Mouse (Mus musculus) kidney, adult 18-20 months (tissue): ENCODE results near the gene Doc2g.

Experiments used
- DNase-seq: peaks from one replicate; pipeline ENCODE4 v3.0.0; 2021

Doc2g gene

DNA sequence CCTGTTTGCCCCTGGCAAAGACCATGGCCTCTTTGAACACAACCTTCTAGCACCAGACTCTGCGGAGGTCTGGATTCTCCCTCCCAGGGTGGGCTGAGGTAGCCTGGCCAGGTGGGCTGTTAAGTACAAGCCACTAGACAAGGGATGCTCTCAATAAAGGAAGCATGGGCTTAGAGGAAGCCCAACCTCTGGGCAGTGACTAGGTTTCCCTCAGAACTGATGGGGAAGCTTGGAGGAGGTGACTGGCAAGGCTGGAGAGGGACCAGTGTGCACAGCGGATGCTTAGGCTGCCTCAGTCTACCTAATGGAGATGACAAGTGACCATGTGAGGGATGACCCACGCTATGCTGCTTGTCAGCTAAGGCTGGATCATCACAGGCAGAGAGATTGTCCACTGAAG is 11.1 kb upstream of the Doc2g start:
- DNase-seq = peak; percentile 17

DNA sequence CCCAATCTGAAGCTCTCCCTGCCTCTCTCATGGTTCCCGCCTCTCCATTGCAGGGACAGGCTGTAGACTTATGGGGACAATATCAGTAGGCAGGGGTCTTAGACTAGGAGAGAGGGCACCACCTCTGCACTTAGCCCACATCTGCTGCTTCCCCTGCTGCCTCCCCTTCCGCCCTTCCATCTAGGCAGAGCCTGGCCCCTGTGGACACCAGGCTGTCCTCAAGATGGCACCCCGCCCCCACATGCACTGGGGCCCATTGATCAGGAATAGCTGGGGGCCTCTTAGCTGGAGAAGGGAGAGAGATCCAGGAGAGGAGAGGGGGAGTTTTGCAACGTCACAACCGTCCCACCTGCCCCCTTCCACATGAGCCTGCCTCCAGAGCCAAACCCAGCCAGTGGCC is 10.7 kb upstream of the Doc2g start, which contains the start of gene Tbx10:
Gene Tbx10 (plus strand): TSS at position 337 of the 400 bp plus-strand sequence.
- DNase-seq = peak; percentile 20

DNA sequence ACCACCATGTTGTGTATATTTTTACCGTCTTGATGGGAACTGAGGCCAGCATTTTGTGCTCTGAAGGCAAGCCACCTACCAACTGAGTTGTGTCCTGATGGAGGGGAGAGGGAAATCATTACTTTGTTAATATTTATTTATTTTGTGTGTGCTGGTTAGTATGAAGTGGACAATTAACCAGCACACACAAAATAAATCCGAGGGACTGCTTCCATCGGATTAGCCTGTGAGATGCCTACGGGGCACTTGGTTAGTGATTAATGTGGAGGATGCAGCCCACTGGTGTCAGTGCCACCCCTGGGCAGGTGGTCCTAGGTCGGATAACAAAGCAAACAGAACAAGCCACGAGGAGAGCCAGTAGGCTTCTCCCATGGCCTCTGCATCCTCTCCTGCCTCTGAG is 8.2 kb upstream of the Doc2g start:
- DNase-seq = no peak

DNA sequence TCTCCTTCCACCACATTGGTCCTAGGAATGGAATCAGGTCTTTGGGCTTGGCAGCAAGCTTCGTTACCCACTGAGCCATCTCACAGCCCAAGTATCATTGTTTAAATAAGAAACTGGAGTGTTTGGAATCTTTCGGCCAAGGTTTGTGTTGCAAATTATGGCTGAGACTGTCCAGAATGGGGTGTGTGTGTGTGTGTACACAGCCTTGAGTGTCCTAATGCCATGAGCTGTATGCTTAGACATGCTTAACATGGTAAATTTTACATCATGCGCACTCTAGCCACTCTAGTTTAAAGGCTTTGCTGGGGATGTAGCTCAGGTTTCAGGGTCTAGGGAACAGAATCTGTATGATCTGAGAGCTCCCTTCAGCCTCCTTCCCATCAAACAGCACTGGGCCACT is 7.6 kb upstream of the Doc2g start:
- no peak for DNase-seq

DNA sequence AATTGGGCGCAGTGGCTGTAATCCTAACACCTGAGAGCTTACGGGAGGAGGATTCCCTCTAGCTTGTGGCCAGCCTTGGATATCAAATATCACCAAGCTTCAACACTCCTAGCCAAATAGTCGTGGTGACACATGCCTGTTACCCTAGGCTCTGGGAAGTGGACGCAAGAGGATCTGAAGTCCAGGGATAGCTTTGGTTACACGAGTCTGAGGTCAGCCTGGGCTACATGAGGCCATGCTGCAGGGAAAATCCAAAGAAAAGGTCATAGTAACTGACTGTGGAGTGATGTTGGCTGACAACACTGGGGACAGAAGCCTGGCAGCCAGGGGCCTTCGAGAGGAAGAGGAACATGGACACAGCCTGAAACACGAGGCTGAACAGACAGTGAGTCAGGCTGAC is 7.0 kb upstream of the Doc2g start:
- DNase-seq = no peak

DNA sequence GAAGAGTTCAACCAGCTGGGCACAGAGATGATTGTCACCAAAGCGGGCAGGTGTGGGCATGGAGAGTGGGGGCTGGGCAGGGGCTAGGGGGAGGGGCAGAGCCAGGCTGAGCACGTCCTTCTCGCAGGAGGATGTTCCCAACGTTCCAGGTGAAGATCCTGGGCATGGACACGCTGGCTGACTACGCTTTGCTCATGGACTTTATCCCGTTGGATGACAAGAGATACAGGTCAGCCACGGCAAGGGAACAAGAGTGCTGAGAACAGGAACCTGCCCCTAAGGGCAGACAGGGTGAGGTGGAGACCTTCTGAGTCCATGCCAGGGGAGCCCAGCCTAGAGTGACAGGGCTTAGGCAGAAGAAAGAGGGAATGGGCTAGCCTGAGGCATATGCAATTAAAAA is 6.4 kb upstream of the Doc2g start:
- peak; percentile 28 for DNase-seq

DNA sequence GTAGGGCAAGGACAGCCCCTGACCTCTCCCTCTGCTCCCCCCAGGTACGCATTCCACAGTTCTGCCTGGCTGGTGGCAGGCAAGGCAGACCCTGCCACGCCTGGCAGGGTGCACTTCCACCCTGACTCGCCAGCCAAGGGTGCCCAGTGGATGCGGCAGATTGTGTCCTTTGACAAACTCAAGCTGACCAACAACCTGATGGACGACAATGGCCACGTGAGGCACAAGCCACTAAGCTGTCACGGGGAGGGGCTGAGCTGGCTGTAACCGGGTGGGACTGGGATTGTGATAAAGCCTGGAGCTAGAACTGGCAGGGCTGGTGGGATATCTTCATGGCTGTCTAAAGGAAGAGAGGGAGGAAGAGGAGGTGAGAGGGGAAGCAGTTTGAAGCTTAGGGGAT is 5.9 kb upstream of the Doc2g start:
- peak; percentile 15 for DNase-seq

DNA sequence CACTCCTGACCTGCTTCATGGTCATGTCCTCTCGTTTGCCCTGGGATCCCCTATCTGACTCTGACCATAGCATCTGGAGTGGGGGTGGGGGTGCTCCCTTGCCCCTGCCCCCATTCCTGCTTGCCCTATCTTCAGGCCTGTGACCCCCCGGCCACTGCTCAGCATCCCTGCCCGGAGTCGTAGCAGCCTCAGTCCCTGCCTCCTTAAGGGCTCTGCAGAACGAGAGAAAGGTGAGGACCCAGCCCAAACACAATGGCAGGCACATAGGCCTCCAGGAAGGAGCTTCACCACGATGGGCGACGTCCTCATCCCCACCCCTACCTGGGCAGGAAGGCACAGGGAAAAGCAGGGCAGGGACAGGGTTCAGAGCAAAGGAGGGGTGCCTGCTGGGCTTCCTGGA is 4.8 kb upstream of the Doc2g start:
- DNase-seq = no peak

DNA sequence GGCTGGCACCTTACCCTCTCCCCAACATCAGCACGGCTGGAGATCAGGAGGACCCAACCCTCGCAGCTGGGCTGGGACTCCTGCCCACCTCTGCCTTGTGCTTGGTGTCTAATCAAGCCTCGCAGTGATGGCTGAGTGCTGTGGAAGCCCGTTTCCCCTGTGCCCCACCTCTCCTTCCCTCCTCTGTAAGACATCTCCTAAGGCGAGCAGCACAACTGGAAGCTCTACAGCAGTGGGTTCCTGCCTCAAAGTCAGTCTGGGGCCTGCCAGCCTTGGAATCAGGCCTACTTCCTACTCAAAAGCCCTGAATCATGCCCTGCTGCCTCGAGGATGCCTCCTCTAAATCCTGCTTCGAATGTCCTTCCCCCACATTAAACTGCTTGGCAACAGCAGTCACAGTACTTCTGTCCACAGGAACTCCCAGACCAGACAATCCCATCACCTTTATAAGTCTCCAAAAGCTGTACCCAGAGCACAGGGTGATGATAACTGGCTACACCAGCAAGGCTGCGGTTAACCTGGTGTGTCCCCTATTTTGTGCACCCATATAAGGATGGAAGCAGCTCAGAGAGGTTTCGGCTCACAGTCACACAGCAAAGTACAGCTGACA is 3.9 kb upstream of the Doc2g start:
- peak; percentile 16 for DNase-seq

DNA sequence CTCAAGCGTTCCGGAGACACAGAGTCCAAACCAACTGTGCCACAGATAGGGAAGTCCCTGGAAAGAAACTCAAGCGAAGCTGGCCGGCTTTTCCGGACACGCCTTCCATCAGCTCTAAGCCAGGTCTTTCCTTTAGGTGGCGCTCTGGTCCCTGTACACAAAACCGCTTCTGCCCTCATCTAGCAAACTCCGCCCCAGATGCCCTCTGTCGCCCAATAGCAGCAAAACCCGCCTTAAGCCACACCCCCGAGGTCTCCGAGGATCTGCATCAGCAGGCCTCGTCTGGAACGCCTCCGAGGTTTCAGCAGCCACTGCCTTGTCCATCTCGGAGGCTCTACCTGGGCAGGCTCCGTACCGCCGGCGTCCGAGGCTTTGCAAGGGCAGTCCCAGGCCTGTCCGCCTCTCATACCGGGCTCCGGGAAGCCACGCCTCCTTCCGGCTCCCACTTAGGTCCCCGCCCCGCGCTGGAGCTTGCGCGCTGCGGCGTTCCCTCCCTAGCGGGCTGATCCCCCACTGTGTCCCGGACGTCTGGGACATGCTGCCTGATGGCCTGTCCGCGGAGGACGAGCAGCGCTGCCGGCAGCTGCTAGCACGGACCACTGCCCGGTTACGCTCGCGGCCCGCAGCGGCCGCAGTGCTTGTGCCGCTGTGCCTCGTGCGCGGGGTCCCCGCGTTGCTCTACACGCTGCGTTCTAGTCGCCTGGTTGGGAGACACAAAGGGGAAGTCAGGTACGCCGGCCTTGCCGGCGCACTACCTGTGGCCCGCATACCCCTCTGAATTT is 2.8 kb upstream of the Doc2g start, which contains the start of the genes Nudt8 and Gm49405:
Gene Nudt8 (plus strand): TSS at position 462 of the 782 bp plus-strand sequence.
Gene Gm49405 (plus strand): TSS at position 508 of the 782 bp plus-strand sequence.
- peak; percentile 99 for DNase-seq

DNA sequence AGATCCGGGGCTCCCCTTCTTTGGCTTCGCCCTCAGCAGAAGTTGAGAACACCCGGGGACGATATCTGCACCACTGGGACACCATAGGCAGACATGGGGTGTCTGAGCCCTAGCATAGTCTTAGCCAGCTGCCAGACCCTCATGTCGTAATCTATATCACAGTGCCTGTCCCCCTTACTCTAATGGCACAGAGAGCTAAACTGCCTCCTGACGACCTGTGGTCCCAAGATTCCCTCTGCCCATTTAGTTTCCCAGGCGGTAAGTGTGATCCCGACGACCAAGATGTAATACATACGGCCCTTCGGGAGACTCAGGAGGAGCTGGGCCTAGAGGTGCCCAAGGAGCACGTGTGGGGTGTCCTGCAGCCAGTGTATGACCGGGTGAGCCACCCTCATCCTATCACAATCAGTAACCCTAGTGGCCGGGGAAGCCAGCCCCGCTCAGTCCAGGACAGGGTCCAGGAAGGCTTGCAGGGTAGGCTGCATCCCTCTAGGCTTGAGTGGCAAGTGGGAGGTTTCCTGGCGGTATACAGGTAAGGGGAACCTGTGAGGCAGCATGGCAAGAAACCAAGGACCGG is 2.1 kb upstream of the Doc2g start:
- no peak for DNase-seq

DNA sequence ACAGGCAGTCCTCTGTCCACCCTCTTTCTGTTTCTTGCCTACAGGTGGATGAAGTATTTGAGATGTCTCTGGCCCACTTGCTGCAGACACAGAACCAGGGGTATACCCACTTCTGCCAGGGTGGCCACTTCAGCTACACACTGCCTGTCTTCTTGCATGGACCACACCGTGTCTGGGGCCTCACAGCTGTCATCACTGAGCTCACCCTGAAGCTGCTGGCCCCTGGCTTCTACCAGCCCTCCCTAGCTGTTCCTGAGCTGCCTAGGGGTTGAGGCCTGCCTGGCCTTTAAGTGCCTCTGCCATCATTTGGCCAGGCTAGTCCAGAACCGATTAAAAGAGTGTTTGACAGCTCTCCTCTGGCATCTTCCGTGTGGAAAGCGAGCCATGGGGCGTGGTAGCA is 1.4 kb upstream of the Doc2g start:
- DNase-seq = no peak

DNA sequence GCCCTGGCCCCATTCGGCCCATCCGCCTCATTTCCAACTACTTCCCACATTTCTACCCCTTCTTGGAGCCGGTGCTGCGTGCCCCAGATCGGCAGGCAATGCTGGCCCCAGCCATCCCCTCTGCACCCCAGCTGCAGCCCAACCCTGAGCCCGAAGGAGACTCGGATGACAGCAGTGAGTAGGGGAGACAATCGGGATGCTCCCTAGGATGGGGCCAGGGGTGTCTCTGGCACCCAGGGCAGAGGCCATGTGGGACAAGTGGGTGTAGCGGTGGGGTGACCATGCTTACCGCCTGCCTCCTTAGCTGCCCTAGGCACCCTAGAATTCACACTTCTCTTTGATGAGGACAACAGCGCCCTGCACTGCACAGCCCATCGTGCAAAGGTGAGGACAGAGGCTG is 528 bp downstream of the Doc2g start:
- no peak for DNase-seq

DNA sequence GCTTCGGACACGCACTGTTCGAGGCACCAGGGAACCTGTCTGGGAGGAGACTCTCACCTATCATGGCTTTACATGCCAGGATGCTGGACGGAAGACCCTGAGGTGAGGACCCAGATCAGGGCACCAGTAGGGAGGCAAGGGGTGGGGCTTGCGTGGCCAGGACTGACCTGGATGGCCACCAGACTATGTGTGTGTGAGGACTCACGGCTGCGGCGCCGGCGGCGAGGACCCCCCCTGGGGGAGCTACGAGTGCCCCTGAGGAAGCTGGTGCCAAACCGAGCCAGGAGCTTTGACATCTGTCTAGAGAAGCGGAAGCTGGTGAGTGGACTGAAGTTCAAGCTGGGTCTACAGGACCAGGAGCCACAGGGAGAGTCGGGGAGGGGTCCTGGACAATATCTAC is 1.2 kb downstream of the Doc2g start:
- no peak for DNase-seq

DNA sequence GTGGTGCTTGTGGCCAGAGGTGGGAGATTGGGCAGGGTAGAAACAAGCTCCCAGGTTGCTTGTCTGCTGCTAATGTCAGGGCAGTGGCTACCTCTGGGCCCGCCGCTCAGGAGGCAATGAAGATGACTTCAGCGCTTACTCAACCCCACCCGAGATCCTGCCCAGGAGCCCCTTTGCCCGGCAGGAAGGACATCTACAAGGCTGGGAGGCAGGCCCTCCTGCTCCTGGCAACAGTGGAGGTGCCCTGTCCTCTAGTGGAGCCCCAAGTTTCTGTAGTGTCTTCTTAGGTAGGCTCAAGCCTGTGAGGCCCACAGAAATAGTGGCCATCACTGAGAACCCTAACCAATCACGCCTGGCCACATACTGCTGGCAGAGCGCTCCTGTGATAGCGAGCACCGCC is 2.0 kb downstream of the Doc2g start:
- no peak for DNase-seq

DNA sequence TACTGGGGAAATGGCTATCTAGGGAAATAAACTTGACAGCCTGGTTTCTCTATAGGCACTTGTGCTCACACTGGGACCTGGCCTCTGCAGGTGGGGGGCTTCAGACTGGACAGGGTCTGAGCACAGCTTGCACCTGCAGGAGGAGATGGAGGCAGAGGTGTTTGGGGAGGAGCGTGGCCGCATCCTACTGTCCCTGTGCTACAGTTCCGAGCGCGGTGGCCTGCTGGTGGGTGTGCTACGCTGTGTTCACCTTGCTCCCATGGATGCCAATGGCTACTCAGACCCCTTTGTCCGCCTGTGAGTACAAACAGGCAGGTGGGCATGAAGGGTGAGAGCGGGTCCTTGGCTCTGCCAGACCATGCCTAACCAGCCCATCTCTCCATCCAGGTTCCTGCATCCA is 2.9 kb downstream of the Doc2g start:
- no peak for DNase-seq

DNA sequence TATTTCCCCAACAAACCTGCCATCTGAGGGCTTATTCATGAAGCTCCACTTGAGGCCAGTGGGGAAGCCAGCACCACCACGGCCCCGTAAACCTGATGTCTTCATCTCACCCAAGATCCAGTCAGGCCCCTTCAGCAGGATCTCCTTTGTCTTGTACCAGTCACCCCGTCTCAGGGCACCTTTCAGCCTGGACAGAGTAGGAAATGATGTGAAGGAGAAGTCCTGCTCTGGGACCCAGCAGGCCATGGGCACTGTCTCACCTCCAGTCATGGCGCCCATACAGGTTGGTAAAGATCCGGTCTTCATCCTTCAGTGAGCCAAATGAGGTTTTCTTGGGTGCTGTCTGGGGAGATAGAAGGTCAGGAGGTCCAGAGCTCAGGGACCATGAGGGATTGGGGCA is 8.0 kb downstream of the Doc2g start:
- DNase-seq = no peak

DNA sequence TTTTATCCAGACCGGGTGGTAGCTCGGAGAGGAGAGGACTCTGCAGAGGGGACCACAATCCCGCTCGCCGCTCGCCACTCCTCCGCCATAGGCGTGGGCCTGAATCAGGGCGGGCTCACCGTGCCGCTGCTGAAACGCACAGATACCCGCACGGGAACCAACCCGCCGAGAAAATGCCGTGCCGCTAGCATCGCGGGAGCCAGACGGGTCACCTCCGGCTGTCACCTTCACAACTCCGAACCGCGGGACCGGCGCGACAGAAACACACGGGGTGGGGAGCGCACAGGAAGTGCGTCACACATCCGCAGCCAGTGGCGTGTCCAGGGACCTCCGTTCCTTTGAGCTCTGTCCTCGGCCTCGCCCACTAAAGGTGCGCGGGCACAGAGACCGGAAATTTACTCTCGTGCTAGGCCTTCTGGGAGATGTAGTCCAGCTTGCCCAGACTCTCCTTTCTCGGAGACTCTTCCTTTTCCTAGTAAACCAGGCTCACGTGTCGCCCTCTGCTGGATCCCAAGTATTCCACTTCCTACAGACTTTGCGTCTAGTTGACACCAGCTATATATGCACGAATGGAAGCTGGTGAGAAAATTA is 9.4 kb downstream of the Doc2g start, which contains the start of gene Ndufv1:
Gene Ndufv1 (minus strand): TSS at position 375 of the 591 bp plus-strand sequence.
- peak; percentile 97 for DNase-seq

DNA sequence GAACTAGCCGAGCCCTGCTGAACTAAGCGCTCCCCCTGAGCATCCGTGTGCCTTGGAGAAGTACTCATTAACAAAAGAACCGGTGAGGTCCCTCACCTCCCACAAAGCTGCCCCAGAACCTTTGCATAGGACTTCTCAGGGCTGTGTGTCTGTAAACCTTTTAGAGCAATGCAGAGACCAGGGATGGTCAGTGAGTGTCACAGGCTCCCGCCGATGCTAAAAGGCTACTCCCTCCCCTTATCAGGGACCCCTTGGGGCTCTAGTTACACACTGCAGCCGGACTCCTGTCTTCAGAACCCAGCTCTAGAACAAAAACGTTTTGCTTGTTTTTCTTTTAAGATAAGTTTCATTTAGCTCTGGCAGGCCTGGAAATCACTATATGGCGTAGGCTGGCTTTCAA is 10.0 kb downstream of the Doc2g start:
- no peak for DNase-seq

DNA sequence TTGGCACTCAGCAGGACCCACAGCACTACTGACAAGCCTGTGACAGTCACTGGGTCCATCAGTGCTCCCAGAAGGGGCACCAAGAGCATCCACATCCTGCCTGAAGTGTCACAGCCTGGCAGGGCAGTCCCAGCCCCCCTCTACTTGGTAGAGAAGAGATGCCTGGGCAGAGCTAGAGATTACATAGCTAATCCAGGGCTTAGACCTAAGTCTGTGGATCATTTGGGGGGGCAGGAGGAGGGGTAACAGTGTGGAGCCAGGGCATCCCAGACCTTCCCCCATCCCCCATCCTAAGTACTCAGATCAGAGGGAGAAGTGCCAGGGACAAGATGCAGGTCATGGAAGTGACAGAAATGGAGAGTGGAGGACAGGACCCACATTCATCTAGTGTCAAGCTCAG is 11.7 kb downstream of the Doc2g start:
- DNase-seq = no peak

DNA sequence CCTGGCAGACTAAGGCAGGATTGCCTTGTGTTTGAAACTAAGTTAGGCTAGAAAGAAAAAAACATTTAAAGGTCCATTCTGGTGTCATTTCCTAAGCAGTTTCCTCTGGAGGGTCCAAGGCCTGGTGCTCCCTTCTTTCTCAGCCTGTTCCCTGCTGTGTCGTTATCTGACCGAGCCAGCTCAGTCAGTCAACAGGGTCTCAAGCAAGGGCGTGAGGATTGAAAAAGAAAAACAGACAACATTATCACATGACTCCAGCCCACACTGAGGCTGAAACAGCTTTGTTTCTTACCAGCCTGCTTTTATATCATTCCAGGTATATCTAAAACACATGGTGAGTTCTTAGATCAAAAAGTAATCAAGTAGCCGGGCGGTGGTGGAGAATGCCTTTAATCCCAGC is 12.5 kb downstream of the Doc2g start:
- DNase-seq = no peak

DNA sequence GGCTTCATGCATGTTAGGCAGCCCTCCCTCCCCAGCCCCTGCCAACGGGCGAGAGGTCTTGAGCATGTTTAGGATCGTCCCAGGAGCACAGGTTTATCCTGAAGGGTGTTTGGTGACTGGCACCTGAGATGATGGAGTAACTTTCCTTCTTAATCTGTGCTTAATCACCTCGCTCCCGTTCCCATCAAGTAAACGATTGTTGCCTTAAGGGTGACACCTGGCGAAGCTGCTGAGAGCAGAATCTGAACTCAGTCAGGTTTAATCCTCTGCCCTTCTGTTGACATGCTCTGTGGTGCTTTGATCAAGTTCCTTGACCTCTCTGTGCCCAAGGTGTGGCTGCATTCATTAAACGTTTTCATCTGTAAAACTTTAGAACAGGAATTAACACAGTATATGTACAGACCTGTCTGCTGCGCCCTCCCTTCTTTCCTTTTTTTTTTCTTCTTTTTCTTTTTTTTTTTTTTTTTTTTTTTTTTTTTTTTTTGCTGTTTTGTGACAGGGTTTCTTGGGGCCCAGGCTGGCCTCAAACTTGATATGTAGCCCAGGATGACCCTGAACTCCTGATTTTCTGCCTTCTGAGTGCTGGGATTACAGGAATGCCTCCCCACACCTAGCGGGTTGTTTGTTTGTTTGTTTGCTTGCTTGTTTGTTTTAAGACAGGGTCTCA is 14.9 kb downstream of the Doc2g start:
- DNase-seq = no peak
